Mouse (Mus musculus) heart, postnatal 0 days (tissue): ENCODE results near the gene Tnrc18. TPM values are rescaled to one million over a fixed set of nuclear protein-coding genes. Genes with fewer than 3 reads are reported as not detected.

Source experiments
- ATAC-seq: fragments of 200-750 bp; cut with Nextera tagmentation; 2 replicates; pipeline ENCODE4 v1.8.0; 2017; ENCODE audit warnings: low read depth, moderate number of reproducible peaks, moderate library complexity; ENCODE audit not compliant: insufficient read depth
- DNase-seq: peaks from one replicate; pipeline ENCODE4 v3.0.0-alpha.2; 2016; ENCODE audit warnings: low spot score
- H3K27ac ChIP-seq: fragments of 300-500 bp; sonication (generic); 2 replicates; pipeline ENCODE4 v1.5.1; 2014; ENCODE audit warnings: low read depth, mild to moderate bottlenecking
- H3K27me3 ChIP-seq: fragments of 300-500 bp; sonication (generic); 2 replicates; pipeline ENCODE4 v1.6.1; 2014; ENCODE audit warnings: low read length, mixed read lengths; ENCODE audit not compliant: control insufficient read depth, insufficient read depth
- H3K36me3 ChIP-seq: fragments of 300-500 bp; sonication (generic); replicated peaks from 2 replicates; pipeline ENCODE4 v1.6.1; 2014; ENCODE audit warnings: low read length, mixed read lengths; ENCODE audit not compliant: control insufficient read depth, insufficient read depth
- H3K4me1 ChIP-seq: fragments of 300-500 bp; sonication (generic); 2 replicates; pipeline ENCODE4 v1.6.1; 2014; ENCODE audit warnings: antibody characterized with exemption; ENCODE audit not compliant: control insufficient read depth, insufficient read depth
- H3K4me2 ChIP-seq: fragments of 300-500 bp; sonication (generic); 2 replicates; pipeline ENCODE4 v1.6.1; 2014; ENCODE audit warnings: low read depth, mild to moderate bottlenecking, low read length, moderate library complexity
- H3K4me3 ChIP-seq: fragments of 300-500 bp; sonication (generic); 2 replicates; pipeline ENCODE4 v1.5.1; 2014; ENCODE audit warnings: low read depth, low read length
- H3K9ac ChIP-seq: fragments of 300-500 bp; sonication (generic); replicated peaks from 2 replicates; pipeline ENCODE4 v1.6.1; 2014; ENCODE audit warnings: low read depth, low read length, mixed read lengths
- H3K9me3 ChIP-seq: fragments of 300-500 bp; sonication (generic); replicated peaks from 2 replicates; pipeline ENCODE4 v1.6.1; 2016; ENCODE audit warnings: low read length; ENCODE audit not compliant: control insufficient read depth
- CTCF ChIP-seq: IDR thresholded peaks from 2 replicates; pipeline ENCODE4 v1.5.1; 2016; ENCODE audit warnings: antibody characterized with exemption, control low read depth, low read depth
- EP300 ChIP-seq: IDR thresholded peaks from 2 replicates; pipeline ENCODE4 v1.6.1; 2016; ENCODE audit warnings: antibody characterized with exemption, low read depth
- WGBS: fragments of 180-500 bp; shearing (Covaris S2); extraction: QIAGEN DNeasy Blood & Tissue Kit; methylation state at CpG from one replicate; pipeline ENCODE4 v1.1.7; 2014; 5-methylcytosine and 5-hydroxymethylcytosine counted together
- polyA plus RNA-seq: library from polyadenylated mRNA; unstranded; fragments of >200 nt; fragmentation: Nextera tagmentation; extraction: Ambion mirVana; gene quantifications from 2 replicates; pipeline ENCODE4 v1.2.1, GENCODE M21; 2015
- total RNA-seq: library from RNA; depleted of rRNA; stranded (reverse); fragments of >200 nt; gene quantifications from 2 replicates; pipeline ENCODE4 v1.2.3, GENCODE M21; 2014; ENCODE audit warnings: low replicate concordance

Gene Tnrc18
- total and polyA plus RNA-seq, 2 experiments from 2014 or later: 10.4 to 69.3 TPM

DNA sequence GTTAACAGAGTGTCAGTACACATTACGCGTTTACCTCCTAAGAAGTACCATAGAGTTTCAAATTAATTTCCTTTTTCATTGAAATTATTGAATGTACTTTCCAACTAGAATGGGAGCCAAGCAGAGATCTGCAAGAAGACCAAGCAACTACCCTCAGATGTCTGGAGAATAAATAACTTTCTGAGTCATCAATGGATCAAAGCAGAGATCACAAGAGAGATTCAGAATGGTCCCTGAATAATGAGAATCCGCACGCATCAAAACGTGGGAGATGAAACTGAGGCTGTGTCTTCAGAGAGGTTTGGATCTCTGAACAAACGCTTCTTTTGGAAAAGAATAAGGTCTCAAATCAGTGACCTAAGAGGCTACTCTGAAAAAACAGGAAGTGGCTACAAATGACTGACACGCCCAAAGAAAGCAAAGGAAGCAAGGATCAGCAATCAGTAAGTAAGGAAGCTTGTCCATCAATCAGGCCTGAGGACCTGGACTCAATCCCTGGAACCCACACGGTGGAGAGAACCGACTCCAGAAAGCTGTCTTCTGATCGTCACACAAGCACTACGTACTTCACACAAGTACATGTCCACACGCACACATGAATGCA lies 70.3 kb downstream of the Tnrc18 start:
- TF ChIP-seq CTCF (no peak), EP300 (no peak)
- H3K4me2 ChIP-seq: no peak overlapping the region
- no peaks in the 10 kb centered on the region for H3K4me1 ChIP-seq
- H3K9ac ChIP-seq: no peak overlapping the region
- no peak overlapping the region for H3K4me3 ChIP-seq
- 69% methylated on average over 12 of the region's 12 CpGs for WGBS
- H3K27me3 ChIP-seq: no peaks in the 10 kb centered on the region
- H3K9me3 ChIP-seq: no peaks in the 10 kb centered on the region
- no peak overlapping the region for H3K27ac ChIP-seq
- no peak for DNase-seq
- peaks cover 77% of the 10 kb centered on the region for H3K36me3 ChIP-seq
- ATAC-seq: no peak

GRCm38 (mm10) chr5:142739941-142740340 lies 77.5 kb downstream of the Tnrc18 start:
- WGBS: 81% methylated on average over 8 of the region's 8 CpGs
- Histone ChIP-seq H3K27ac (no peak overlapping the region), H3K4me3 (no peak overlapping the region), H3K9ac (no peak overlapping the region), H3K4me2 (no peak overlapping the region), H3K36me3 (peaks cover 91% of the 10 kb centered on the region), H3K27me3 (no peaks in the 10 kb centered on the region), H3K4me1 (no peaks in the 10 kb centered on the region), H3K9me3 (no peaks in the 10 kb centered on the region)
- DNase-seq (no peak), ATAC-seq (no peak)
- TF ChIP-seq EP300 (no peak), CTCF (no peak)

DNA sequence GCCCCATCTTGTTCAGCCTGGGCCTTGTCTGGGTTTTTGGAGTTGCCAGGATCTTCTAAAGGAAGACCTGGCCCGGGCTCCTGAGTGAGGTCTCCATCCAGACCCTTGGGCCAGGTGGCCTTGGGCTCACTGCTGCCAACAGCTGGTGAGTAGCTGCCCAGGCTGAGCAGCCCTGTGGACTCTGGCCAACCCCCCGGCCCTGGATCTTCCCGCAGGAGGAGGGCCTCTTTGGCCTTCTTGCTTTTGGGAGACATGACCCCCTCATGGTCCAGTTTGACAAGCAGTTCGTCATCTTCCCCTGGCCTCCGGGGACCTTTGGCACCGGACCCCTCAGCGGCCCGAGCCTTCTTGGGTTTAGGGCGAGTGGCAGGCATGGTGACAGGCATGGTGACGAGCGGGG lies 85.5 kb downstream of the Tnrc18 start:
- Histone ChIP-seq H3K4me1 (no peaks in the 10 kb centered on the region), H3K9me3 (no peaks in the 10 kb centered on the region), H3K4me3 (no peak overlapping the region), H3K27ac (no peak overlapping the region), H3K27me3 (no peaks in the 10 kb centered on the region), H3K9ac (no peak overlapping the region), H3K36me3 (peaks cover 95% of the 10 kb centered on the region), H3K4me2 (no peak overlapping the region)
- WGBS: 89% methylated on average over 11 of the region's 11 CpGs
- ATAC-seq: no peak
- no peak for DNase-seq
- TF ChIP-seq CTCF (no peak), EP300 (no peak)

DNA sequence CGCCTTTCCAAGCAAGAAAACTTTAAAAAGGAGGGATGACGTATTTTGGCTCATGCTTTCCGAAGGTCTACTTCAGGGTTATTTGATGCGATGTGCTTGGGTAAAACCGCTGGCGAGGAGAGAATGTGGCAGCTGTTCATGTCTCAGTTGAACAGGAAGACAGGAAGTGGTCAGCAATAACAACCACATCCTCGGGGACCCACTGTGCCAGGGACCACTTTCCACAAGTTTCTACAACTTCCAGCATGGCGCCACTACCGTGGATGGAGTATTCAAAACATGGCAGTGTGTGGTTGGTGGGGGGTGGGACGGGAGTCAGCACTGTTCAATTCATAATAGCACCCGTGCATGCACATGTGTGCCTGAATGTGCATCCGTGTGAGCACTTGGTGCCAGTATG lies 87.2 kb downstream of the Tnrc18 start:
- DNase-seq (no peak), ATAC-seq (no peak)
- 83% methylated on average over 12 of the region's 12 CpGs for WGBS
- H3K9ac ChIP-seq: no peak overlapping the region
- H3K4me2 ChIP-seq: no peak overlapping the region
- H3K4me1 ChIP-seq: no peaks in the 10 kb centered on the region
- TF ChIP-seq CTCF (no peak), EP300 (no peak)
- peaks cover 95% of the 10 kb centered on the region for H3K36me3 ChIP-seq
- no peaks in the 10 kb centered on the region for H3K9me3 ChIP-seq
- no peak overlapping the region for H3K27ac ChIP-seq
- H3K4me3 ChIP-seq: no peak overlapping the region
- H3K27me3 ChIP-seq: no peaks in the 10 kb centered on the region

GRCm38 (mm10) chr5:142728301-142728700 lies 89.2 kb downstream of the Tnrc18 start:
- WGBS: 96% methylated on average over 16 of the region's 16 CpGs
- Histone ChIP-seq H3K4me1 (no peaks in the 10 kb centered on the region), H3K9ac (no peak overlapping the region), H3K36me3 (peaks cover 81% of the 10 kb centered on the region), H3K27me3 (no peaks in the 10 kb centered on the region), H3K4me2 (no peak overlapping the region), H3K9me3 (no peaks in the 10 kb centered on the region), H3K4me3 (no peak overlapping the region), H3K27ac (no peak overlapping the region)
- ATAC-seq (no peak), DNase-seq (no peak)
- TF ChIP-seq EP300 (no peak), CTCF (no peak)

DNA sequence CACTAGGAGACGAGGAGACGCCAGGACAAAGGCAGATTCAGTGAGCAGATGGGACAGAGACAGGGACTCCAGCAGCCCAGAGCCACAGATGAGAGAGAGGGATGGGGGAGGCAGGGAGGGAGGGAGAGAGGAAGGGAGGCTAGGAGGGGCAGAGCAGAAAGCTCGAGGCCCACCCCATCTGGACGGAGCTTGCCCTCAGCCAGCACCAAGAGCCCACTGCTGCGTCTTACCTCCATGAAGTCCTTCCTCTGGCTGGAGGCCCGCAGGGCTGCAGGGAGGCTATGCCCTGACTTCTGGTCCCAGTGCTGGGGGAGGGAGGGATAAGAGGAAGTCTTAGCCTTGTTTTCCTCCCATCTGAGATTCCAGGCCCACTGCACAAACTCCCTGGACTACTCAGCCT lies 90.7 kb downstream of the Tnrc18 start:
- H3K36me3 ChIP-seq: peaks cover 66% of the 10 kb centered on the region
- H3K4me3 ChIP-seq: no peak overlapping the region
- no peak for ATAC-seq
- TF ChIP-seq EP300 (no peak), CTCF (no peak)
- H3K9me3 ChIP-seq: no peaks in the 10 kb centered on the region
- H3K4me2 ChIP-seq: no peak overlapping the region
- no peaks in the 10 kb centered on the region for H3K4me1 ChIP-seq
- DNase-seq: no peak
- no peak overlapping the region for H3K9ac ChIP-seq
- H3K27me3 ChIP-seq: no peaks in the 10 kb centered on the region
- WGBS: 80% methylated on average over 6 of the region's 6 CpGs
- H3K27ac ChIP-seq: no peak overlapping the region
